7 mouse cellular contexts compared by ENCODE assay signal in genomic region chr17:47628851-47629676, GRCm38 (mm10). TPM values are rescaled to one million over a fixed set of nuclear protein-coding genes. Genes with fewer than 3 reads are reported as not detected.
A peak's percentile ranks its signal among the peaks of the same experiment; 100 is the strongest.
DNase-seq lines count a peak whose midpoint lies in the region; ATAC-seq lines count a peak whose summit lies in the region.

No protein-coding gene starts in this region.

- DNase-seq in adrenal gland, adult (ENCODE audit: inconsistent age in 2 of 2, low spot score in 1 of 2) = peak; percentile 96 to 98
- peak; percentile 97 for DNase-seq in embryo, embryonic 10.5 days (ENCODE audit: low spot score)
- peak; percentile 94 for DNase-seq in gastrocnemius, postnatal 25 days
- DNase-seq in left cerebral cortex, postnatal 25 days (ENCODE audit: low spot score in 2 of 2) = peak; percentile 95 to 96
- peak; percentile 97 for DNase-seq in midbrain, embryonic 10.5 days (ENCODE audit: low spot score)
- peak; percentile 94 for DNase-seq in right cerebral cortex, postnatal 4 days

- peak; percentile 93 for ATAC-seq in intestine, embryonic 15.5 days

- peak overlapping the region; percentile 80 for H3K4me3 ChIP-seq in intestine, embryonic 15.5 days (replicated peaks)
- peak overlapping the region; percentile 79 for H3K4me3 ChIP-seq in midbrain, embryonic 10.5 days

- intact Hi-C loops in left cerebral cortex, postnatal 25 days (cut with DNase I) = loop anchor here (1.0 kb wide), 1 partner anchor 59 kb away; the partner anchor contains the start of gene Tomm6

- H3K36me3 ChIP-seq in intestine, embryonic 15.5 days = peaks cover 10% of the 10 kb centered on the region
- peaks cover 27% of the 10 kb centered on the region for H3K36me3 ChIP-seq in midbrain, embryonic 10.5 days

- WGBS in intestine, embryonic 15.5 days = under 1% methylated on average over 62 of the region's 63 CpGs
- WGBS in midbrain, embryonic 10.5 days = under 1% methylated on average over 63 of the region's 63 CpGs

- peak overlapping the region; percentile 95 for H3K27ac ChIP-seq in intestine, embryonic 15.5 days
- H3K27ac ChIP-seq in midbrain, embryonic 10.5 days (replicated peaks) = peak overlapping the region; percentile 94

- no peaks in the 10 kb centered on the region for H3K27me3 ChIP-seq in intestine, embryonic 15.5 days (replicated peaks)
- H3K27me3 ChIP-seq in midbrain, embryonic 10.5 days (ENCODE audit: low read depth, poor library complexity, severe bottlenecking) = no peaks in the 10 kb centered on the region

- H3K4me1 ChIP-seq in intestine, embryonic 15.5 days (replicated peaks) = peaks cover 9% of the 10 kb centered on the region
- H3K4me1 ChIP-seq in midbrain, embryonic 10.5 days = peaks cover 44% of the 10 kb centered on the region

- H3K9ac ChIP-seq in intestine, embryonic 15.5 days = peak overlapping the region; percentile 76

- H3K4me2 ChIP-seq in intestine, embryonic 15.5 days (replicated peaks) = peak overlapping the region; percentile 97

- H3K9me3 ChIP-seq in intestine, embryonic 15.5 days = no peaks in the 10 kb centered on the region
- H3K9me3 ChIP-seq in midbrain, embryonic 10.5 days (replicated peaks) = peaks cover 5% of the 10 kb centered on the region; the same call in 1 of the 2 replicates

RNA-seq across cellular contexts. Expression of gene Usp49, which starts 1.4 kb away (rescaled TPM):
- 1 to 10 TPM; 2.2 to 2.8 TPM for total RNA-seq in gastrocnemius, postnatal 25 days (2021)
- polyA plus RNA-seq in intestine, embryonic 15.5 days (2015; fragmentation: Nextera tagmentation; extraction: Ambion mirVana) = 5.9 and 6.3 TPM in 2 replicates
- total RNA-seq in left cerebral cortex, postnatal 25 days (2021) = 10 to 100 TPM in 1 of 2 experiments, 1 to 10 TPM in 1; 9.9 to 11.6 TPM
- 4.9 and 7.3 TPM in 2 replicates for polyA plus RNA-seq in midbrain, embryonic 10.5 days (2016; fragmentation: Nextera tagmentation; extraction: Ambion mirVana)

RNA-seq across cellular contexts. Expression of gene Gm20517, which starts 17.7 kb away (rescaled TPM):
- total RNA-seq in gastrocnemius, postnatal 25 days (2021) = 1 to 10 TPM; 2.3 to 2.5 TPM
- 0.54 and 0.88 TPM in 2 replicates for polyA plus RNA-seq in intestine, embryonic 15.5 days (2015; fragmentation: Nextera tagmentation; extraction: Ambion mirVana)
- 1 to 10 TPM; 3.5 to 7.2 TPM for total RNA-seq in left cerebral cortex, postnatal 25 days (2021)
- polyA plus RNA-seq in midbrain, embryonic 10.5 days (2016; fragmentation: Nextera tagmentation; extraction: Ambion mirVana) = 1.4 and 2.2 TPM in 2 replicates

RNA-seq across cellular contexts. Expression of gene Med20, which starts 17.7 kb away (rescaled TPM):
- 10 to 100 TPM; 16.0 to 16.2 TPM for total RNA-seq in gastrocnemius, postnatal 25 days (2021)
- 39.8 and 41.2 TPM in 2 replicates for polyA plus RNA-seq in intestine, embryonic 15.5 days (2015; fragmentation: Nextera tagmentation; extraction: Ambion mirVana)
- 10 to 100 TPM; 27.2 to 32.7 TPM for total RNA-seq in left cerebral cortex, postnatal 25 days (2021)
- 43.2 and 45.9 TPM in 2 replicates for polyA plus RNA-seq in midbrain, embryonic 10.5 days (2016; fragmentation: Nextera tagmentation; extraction: Ambion mirVana)

RNA-seq across cellular contexts. Expression of gene Bysl, which starts 17.8 kb away (rescaled TPM):
- 10 to 100 TPM; 12.1 to 13.8 TPM for total RNA-seq in gastrocnemius, postnatal 25 days (2021)
- polyA plus RNA-seq in intestine, embryonic 15.5 days (2015; fragmentation: Nextera tagmentation; extraction: Ambion mirVana) = 20.1 and 22.4 TPM in 2 replicates
- total RNA-seq in left cerebral cortex, postnatal 25 days (2021) = 10 to 100 TPM; 18.2 to 18.5 TPM
- 41.2 and 41.9 TPM in 2 replicates for polyA plus RNA-seq in midbrain, embryonic 10.5 days (2016; fragmentation: Nextera tagmentation; extraction: Ambion mirVana)

RNA-seq across cellular contexts. Expression of gene Tomm6, which starts 59.1 kb away (rescaled TPM):
- 100 to 1,000 TPM; 120 to 121 TPM for total RNA-seq in gastrocnemius, postnatal 25 days (2021)
- polyA plus RNA-seq in intestine, embryonic 15.5 days (2015; fragmentation: Nextera tagmentation; extraction: Ambion mirVana) = 425 and 452 TPM in 2 replicates
- 100 to 1,000 TPM; 209 to 215 TPM for total RNA-seq in left cerebral cortex, postnatal 25 days (2021)
- polyA plus RNA-seq in midbrain, embryonic 10.5 days (2016; fragmentation: Nextera tagmentation; extraction: Ambion mirVana) = 363 and 364 TPM in 2 replicates

Comparison
In these comparisons a context has a peak if more than half of its experiments do, and no peak if none do; other contexts are left out.
1. Peak in every context shown above with its lines: DNase-seq, ATAC-seq, H3K4me3 ChIP-seq and H3K27ac ChIP-seq.